In the genomic region with DNA sequence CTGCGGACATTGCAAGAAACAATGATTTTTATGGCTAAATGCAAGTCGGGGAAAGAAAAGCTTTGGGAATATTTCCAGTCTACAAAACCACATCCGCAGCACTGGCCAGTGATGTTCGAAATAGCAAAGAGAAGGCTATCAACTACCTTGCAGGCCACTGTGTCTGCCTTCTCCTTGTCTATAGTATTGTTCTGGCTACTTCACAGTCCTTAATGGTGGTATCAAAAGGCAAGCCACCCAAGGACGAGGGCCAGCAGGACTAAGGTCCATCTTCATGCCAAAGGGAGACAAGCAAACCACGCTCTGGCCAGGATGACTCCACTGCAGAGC, we compare ENCODE assay signal across 15 mouse cellular contexts.
"Had no signal": no experiment of that assay in that cellular context is flagged by ENCODE, and none has a peak within 500 bp of the region (broad histone marks: within the 10 kb centered on the region; RNA-seq: fewer than 3 reads in every experiment).

No protein-coding gene starts in this region.

- H3K36me3 ChIP-seq: limb, embryonic 15.5 days; liver, embryonic 12.5 days; lung, embryonic 15.5 days; midbrain, embryonic 15.5 days; neural tube, embryonic 13.5 days; stomach, embryonic 15.5 days had no signal

- H3K4me3 ChIP-seq: limb, embryonic 15.5 days; liver, embryonic 12.5 days; lung, embryonic 15.5 days; megakaryocyte, embryonic 14.5 days; midbrain, embryonic 15.5 days; neural tube, embryonic 13.5 days; stomach, embryonic 15.5 days had no signal

- DNase-seq: lung, postnatal 14 days; retina, postnatal 1 day; right cerebral cortex, postnatal 4 days; thymus, adult 2 months; thymus, postnatal 25 days had no signal

- H3K9me3 ChIP-seq: limb, embryonic 15.5 days; liver, embryonic 12.5 days; lung, embryonic 15.5 days; megakaryocyte, embryonic 14.5 days; midbrain, embryonic 15.5 days; neural tube, embryonic 13.5 days; stomach, embryonic 15.5 days had no signal

- H3K4me1 ChIP-seq: lung, embryonic 15.5 days; megakaryocyte, embryonic 14.5 days; midbrain, embryonic 15.5 days; neural tube, embryonic 13.5 days; stomach, embryonic 15.5 days had no signal

- H3K4me2 ChIP-seq: limb, embryonic 15.5 days; liver, embryonic 12.5 days; lung, embryonic 15.5 days; midbrain, embryonic 11.5 days; midbrain, embryonic 15.5 days; neural tube, embryonic 13.5 days; stomach, embryonic 15.5 days had no signal

- ATAC-seq: hindbrain, embryonic 16.5 days; liver, embryonic 12.5 days; midbrain, embryonic 15.5 days had no signal

- H3K27ac ChIP-seq: limb, embryonic 15.5 days; liver, embryonic 12.5 days; lung, embryonic 15.5 days; macrophage; midbrain, embryonic 15.5 days; neural tube, embryonic 13.5 days; stomach, embryonic 15.5 days had no signal

- H3K27me3 ChIP-seq: limb, embryonic 15.5 days; liver, embryonic 12.5 days; lung, embryonic 15.5 days; midbrain, embryonic 15.5 days; neural tube, embryonic 13.5 days; stomach, embryonic 15.5 days had no signal

- H3K9ac ChIP-seq: limb, embryonic 15.5 days; liver, embryonic 12.5 days; lung, embryonic 15.5 days; midbrain, embryonic 15.5 days; neural tube, embryonic 13.5 days; stomach, embryonic 15.5 days had no signal
